Mouse (Mus musculus): Measurements from ENCODE around the gene Prpf4b.

Gene Prpf4b

DNA sequence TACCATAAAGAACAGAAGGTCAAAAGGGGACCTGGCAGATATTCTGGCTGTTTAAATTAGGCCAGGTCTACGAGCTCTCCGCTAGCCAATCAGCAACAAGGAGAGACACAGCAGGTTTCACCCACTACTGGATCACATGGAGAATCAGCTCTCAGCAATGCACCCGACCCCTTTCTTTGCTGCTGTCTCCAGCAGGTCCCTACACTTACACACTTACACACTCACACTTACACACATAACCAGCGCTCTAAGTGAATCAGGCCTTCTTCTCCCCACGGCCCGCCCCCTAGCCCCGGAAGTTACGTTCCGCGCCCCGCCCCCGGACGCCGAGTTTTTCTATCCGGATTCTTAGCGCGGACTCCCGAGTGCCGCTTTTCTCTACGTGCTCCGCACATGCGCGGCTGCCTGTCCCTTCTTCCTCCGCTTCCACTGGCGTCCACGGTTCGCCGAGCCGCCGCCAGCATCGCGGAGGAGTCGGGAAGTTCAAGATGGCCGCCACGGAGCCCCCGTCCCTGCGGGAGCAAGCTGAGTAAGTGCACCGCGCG is at the start of gene Prpf4b:
TSS of gene Prpf4b (plus strand) at position 137 of the 545 bp plus-strand sequence.
- in situ Hi-C loops (cut with MboI, MseI), result loop anchor here (10.0 kb wide), 1 partner anchor 1880 kb away; no protein-coding TSS in a partner anchor

DNA sequence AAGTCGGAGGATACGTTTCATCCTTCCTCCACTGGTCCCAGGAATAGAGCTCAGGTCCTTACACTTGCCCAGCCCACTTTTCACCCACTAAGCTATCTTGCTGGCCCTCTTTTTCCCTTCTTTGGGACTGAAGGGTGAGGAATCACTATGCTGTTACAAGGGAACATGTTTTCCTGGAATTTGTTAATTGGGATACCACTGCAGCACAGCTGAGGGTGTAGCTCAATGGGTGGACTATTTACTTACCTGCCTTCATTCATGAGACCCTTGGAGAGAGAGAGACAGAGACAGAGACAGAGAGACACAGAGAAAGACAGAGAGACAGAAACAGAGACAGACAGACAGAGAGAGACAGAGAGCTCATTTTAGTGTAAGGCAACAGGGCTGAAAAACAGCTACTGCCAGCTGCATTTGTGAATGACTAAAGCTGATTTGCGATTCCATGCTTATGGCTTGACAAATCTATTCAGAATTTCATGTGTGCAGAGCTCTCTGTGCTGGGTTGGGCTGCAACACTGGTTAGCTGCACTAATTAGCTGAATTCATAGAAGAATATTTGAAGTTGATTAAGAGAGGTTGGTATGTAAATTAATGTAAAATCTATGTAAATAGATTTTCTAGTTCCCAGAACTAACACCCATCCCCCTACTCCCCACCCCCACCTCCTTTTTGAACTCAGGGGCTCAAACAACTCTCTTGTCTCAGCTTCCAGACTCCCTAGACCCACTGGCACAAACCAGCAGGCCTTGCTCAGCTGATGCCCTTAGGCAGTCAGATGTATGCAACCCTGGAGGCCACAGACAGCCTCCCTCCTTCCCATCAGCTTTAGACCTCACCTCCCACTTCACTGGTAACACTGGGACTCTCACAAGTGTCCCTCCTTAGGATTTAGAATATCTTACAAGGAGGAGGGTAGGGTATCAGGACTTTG is 48.1 kb upstream of the Prpf4b start:
- in situ Hi-C loops (cut with MboI, MseI), result no loop called here

DNA sequence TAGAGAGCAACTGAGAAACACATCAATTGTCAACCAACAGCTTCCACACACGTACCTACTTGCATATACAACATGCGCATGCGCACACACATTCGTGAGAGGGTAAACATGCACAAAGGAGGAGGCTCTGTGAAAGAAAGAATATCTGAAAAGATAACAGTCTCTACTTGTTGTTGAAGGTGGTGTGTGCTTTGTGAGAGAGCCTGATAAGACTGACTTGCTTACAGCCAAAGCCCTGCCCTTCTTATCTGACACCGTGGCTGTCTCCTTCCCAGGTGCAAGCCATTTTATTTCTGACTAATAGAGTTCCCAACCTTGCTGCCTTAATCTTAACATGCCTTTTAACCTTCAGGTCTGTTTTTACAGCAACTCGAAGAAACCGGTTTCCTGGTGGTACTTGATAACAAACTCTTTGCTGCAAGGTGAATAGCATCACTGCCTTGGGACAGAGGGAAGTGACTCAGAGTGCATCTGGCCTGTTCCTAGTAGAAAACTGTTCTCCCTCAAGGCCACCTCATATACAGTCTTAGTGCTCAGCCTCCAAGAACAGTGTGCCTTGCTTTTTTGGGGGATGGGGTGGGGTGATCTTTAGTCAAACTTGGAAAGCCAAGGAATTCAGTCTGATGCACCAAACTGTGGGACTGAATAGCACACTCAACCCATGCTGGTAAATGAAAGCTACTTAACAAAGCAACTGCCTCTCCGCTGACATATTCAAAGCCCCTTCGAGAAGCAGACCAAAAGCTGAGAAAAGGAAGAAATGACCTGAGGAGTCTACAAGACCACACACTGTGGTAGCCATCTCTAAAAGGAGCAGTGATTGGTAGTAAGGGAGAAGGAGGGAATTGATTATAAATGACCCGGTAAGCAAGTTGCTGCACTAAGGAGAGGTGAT is 46.9 kb upstream of the Prpf4b start:
- in situ Hi-C loops (cut with MboI, MseI), result no loop called here

DNA sequence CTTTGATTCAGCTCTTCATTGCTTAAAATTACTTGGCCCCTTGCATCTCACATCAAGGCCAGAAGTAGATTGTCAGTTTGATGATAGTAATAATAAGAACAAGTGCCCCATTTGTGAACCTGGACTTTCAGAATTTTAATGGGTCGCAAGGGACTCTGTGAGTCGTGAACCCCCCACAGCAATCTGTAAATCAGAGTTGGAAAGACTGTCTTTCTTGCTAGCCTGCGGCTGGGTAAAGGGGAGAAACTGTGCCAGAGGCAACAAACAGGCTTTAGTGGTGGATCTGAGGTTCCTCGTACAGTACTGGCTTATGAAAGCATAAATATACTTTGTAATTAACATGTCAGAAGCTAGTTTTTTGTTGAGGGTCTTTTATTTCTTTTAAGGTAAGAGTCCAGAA is 32.3 kb upstream of the Prpf4b start:
- in situ Hi-C loops (cut with MboI, MseI), result no loop called here

DNA sequence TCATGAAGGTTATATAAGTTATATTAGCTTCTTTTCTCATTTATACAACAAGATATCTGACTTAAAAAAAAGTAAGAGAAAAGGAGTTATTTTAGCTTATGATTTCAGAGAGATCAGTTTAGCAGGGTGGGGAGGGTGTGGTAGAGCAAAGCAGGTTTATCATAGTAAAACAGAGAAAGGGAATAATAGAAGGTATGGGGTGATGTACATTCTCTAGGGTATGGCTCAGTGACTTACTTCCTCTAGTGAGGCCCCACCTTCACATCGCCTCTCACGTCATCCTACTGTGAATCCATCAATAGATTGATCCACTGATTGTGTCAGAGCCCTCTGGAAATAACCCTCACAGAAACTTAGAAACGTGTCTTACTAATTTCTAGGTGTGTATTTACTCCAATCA is 24.3 kb upstream of the Prpf4b start:
- in situ Hi-C loops (cut with MboI, MseI), result loop anchor here (25.0 kb wide), 1 partner anchor 788 kb away; no protein-coding TSS in a partner anchor

DNA sequence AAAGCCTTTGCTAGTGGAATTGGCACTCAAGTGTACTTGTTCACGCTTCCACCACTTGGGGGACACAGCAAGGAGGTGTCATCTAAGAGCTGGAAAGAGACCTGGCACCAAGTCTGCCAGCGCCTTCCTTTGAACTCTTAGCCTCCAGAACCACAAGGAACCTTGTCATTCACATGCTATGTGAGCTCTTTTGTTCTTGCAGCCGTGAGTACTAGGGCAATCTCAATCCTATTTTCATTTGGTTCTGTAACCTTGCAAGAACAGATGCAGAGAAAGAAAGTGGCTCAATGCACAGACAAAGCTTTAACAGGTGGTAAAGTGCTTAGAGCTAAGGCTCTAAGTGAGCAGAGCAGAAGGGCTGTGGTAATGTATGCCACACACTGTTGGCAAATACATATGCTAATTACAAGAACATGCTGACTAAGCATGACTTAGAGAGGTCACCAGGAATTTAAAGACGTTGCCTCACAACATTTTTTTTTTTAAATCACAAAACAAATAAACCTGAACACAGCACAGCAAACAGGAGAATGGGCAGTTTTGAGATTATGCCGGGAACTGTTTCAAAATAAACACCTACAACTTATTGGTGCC is 23.8 kb upstream of the Prpf4b start:
- in situ Hi-C loops (cut with MboI, MseI), result loop anchor here (25.0 kb wide), 1 partner anchor 789 kb away; no protein-coding TSS in a partner anchor

DNA sequence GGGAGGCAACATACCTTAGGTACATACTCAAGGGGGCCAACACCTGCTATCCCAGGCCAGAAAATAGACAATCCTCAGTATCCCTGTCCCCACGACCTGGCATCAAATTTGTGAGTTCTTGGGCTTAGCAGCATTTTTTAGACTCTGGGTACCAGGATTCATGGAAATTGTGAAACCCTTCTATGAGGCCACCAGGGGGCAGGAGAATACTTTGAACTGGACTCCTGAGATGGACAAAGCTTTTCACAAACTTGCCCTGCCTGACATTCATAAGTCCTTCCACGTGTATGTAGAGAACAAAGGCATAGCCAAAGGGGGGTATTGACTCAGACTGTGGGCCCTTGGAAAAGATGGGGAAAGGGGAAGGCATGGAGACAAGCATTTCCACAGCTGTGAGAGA is 17.6 kb upstream of the Prpf4b start:
- in situ Hi-C loops (cut with MboI, MseI), result loop anchor here (5.0 to 25.0 kb wide), 2 partner anchors 215 to 795 kb away; no protein-coding TSS in a partner anchor

DNA sequence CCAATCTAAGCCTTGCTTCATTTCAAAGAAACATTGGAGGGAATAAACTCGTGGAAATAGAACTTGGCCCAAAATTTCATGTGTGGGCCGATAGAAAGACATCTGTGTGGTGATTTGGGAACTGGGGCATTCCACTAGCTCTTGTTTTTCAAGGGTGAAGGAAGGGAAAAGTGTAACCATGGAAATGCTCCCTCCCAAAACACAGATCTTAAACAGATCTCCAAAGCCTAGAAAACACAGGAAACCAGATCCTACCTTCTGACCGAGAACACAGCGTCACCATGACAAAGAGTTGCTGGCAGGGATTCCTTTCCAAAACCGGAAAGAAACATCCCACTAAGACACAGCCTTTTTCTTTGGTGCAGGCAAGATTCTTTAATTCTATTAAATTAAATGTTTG is 15.7 kb upstream of the Prpf4b start:
- in situ Hi-C loops (cut with MboI, MseI), result loop anchor here (5.0 to 25.0 kb wide), 2 partner anchors 217 to 797 kb away; no protein-coding TSS in a partner anchor

DNA sequence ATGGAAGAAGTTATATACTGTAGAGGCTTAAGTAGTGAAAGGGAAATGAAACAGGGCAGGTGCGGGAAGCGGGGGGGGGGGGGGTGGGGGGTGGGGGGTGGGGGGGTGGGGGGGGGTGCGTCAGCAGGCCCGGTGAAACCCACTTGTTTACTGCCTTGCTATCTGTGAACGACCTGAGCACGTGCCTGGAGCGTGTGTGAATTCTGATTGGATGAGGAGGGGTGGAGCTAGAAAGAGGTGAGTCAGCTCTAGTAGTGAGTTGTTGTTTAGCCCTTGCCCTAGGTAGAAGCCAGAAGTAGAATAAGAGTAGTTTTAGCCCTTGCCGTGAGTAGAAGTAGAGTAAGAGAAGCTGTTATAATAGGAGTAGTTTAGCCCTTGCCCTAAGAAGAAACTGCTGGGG is 13.9 kb upstream of the Prpf4b start:
- in situ Hi-C loops (cut with MboI, MseI), result loop anchor here (10.0 to 25.0 kb wide), 2 partner anchors 676 to 799 kb away; no protein-coding TSS in a partner anchor

DNA sequence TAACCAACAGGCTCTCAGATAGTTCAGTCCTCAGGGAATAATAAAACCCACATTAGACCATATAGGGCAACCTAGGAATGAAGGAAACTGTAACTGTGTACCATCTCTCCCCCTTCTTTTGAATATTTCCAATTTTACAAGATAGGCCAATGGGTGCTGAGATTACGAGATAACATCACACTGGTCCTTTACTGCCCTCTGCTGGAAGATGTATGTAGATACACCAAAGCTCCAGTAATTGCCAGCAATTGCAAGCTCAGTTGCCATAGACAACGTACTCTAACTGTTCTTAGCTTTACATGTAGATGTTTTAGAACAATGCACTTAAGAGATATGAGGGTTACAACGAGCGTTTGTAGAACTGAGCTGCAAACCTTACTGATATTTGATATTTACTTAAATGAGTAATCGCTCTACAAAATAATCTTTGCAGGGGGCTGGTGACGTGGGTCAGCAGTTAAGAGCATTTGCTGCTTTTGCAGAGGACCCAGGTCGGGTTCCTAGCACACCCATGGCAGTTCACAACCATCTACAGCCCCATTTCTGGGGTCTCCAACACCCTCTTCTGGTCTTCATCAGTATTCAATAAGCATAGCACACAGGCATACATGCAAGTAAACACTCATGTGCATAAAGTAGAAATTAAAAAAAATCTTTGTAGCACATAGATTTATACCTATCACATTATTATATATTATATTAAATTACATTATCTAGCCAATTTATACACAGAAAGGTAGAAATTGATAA is 10.5 kb upstream of the Prpf4b start:
- in situ Hi-C loops (cut with MboI, MseI), result loop anchor here (10.0 to 25.0 kb wide), 2 partner anchors 680 to 802 kb away; no protein-coding TSS in a partner anchor

DNA sequence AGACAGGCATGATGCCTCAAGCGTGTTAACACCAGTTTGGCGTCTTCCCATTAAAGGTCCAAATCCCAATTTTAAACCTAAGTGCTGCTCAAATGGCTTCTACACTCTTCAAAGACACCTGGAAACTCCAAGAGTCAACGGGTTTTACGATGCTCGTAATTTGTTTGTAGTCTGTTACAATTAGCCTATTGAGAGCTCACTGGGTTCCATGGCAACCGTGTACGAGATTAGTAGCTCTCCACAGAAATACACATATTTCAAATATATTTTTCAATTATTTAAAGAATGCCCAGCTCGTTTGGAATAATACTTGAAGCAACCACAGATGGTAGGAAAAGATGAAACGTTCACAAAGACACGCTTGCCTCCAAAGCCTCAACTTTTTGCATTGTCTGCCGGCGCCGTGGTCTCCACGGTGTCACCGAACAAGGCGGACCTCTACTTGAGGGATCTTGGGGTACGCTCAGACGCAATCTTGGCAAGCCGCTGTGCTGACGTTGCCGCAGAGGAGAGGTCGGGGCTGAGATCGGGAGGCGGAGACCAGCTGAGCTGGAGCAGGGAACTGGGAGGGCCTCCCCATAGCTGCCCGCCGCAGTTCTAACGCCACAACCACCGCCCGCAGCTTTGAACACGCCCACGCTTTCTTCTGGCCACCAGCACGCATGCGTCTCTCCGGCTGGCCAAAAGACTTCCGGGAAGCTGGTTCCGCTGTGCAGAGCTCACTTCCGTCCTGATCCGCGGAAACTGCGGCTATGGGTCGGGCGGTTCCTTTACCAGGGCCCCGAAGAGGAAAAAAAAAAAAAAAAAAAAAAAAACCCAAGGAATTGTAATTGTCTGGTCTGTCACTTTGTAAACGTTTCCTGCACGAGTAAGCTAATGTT is 1.1 kb upstream of the Prpf4b start:
- in situ Hi-C loops (cut with MboI, MseI), result loop anchor here (10.0 to 25.0 kb wide), 2 partner anchors 812 to 1879 kb away; no protein-coding TSS in a partner anchor

DNA sequence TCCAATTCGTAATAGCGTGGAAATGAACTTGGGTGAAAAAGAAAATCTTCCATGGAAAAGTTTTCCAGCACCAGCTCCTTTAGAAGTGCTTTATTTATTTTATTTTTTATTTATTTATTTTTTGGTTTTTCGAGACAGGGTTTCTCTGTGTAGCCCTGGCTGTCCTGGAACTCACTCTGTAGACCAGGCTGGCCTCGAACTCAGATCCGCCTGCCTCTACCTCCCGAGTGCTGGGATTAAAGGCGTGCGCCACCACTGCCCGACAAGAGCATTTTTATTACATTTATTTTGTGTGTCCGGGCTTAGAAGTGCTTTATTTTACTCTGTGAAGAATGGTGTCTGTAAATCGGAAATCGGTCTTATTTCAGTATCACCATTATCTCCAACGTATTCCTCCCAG is 366 bp upstream of the Prpf4b start:
- in situ Hi-C loops (cut with MboI, MseI), result loop anchor here (10.0 to 25.0 kb wide), 2 partner anchors 812 to 1880 kb away; no protein-coding TSS in a partner anchor

DNA sequence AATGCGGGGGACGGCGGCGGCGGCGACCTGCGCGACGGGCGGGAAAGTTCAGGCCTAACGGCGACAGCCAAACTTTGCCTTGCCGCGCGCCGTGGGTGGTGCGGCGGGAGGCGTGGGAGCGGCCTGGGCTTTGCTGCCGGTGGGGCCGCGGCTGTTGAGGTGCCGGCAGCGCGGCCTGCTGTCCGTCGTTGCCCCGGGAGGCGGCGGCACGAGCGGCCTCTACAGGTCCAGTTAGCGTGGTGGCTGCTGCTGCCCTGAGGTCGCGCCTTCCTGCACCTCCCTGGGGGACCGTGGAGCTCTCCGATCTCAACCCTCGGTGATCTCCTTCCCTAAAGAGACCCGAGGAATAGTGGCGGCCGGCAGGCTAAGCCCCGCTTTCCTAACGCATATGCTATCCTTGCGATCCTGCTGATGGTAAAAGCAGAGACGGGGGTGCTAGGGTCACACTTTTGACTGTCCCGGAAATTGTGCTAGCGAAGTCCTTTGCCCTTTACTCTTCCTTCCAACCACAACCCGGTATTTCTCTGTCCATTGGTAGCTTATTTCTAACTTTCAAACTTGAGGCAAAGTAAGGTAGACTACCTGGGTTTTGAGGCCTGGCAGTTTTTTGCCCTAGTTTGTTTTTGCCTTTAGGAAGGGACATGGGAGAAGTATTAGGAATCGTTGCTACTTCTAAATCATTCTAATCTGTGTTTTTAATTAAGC is 791 bp downstream of the Prpf4b start:
- in situ Hi-C loops (cut with MboI, MseI), result loop anchor here (10.0 kb wide), 1 partner anchor 1881 kb away; no protein-coding TSS in a partner anchor

DNA sequence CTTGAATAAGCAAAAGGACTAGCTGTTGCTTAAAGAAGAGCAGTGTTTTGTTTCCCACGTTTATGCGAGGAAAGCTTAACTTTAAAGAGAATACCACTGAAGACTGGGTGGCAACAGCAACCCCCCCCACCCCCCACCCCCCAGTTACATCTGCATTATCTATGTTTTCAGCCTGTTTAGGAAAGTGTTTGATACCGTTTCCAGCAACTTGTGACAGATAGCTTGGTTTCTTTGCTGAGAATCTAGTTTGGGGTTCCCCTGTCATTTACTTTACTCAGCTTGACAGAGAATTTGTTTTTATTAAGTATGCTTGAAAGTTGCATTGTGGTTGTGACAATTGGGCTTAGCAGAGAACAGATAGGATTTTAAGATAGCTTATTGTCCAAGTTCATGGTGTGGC is 1.4 kb downstream of the Prpf4b start:
- in situ Hi-C loops (cut with MboI, MseI), result loop anchor here (10.0 kb wide), 1 partner anchor 1882 kb away; no protein-coding TSS in a partner anchor

DNA sequence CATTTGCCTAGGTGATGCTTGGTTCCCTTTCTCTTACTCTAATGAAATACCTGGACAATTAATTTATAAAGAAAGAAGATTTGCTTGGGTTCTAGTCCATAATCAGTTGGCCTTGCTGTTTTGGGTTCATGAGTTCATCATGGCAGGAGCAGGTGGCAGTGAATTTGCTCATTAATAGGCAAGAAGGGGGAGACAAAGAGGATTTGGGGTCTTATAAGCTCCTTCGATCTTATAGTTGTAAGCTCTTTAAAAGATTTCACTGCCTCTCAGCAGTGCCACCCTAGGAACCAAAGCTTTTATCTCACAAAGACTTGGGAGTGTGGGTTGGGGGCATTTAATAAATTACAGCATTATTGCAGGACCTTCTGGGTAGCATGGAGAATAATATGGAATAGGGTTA is 17.8 kb downstream of the Prpf4b start:
- in situ Hi-C loops (cut with MboI, MseI), result no loop called here

DNA sequence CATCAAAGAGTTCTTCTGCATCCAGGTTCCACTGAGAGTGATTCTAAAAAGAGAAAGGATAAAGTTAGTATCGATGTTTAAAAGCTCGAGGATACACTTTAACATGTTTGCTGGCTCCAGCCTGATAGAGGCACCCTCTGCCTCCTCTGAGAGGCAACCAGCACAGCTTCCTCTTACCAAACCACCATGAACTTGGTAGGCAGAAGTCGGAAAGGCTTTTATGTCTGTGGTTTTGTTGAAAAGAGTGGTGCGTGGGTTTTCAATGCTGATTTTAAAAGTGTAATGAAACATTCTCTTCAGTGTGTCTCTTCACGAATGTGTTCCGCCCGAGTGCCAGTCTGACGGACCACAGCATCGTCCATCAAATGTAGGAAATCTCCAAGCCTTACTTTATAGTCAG is 39.5 kb downstream of the Prpf4b start:
- in situ Hi-C loops (cut with MboI, MseI), result no loop called here

DNA sequence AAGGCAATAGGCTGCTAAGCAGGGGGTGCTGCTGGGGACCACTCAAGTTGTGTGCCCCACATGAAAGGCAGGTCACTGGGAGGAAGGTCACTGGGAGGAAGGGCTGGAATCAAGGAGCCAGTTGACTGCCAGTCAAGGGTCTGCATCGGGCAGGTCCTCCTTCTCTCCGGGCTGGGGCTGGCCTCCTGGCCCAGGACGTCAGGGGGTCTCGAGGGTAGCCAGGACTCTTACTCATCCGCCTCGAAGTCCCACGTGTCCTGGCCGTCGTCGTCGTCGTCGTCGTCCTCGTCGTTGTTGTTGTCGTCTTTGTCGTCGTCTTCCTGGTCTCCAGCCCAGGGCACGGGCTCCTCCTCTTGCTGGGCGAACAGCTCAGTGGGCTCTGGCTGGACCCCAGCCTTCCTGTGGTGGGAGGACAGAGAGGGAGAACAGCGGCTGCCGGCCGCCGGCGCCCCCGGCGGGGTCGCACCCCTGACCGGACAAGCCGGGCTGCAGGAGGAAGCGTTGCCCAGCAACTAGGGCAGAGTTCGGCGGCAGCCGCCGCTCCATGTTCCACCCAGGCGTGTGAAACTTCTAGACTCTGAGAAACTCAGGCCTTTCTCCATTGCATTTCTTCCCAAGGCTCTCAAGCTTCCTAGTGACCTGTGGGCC is 41.5 kb downstream of the Prpf4b start:
- in situ Hi-C loops (cut with MboI, MseI), result no loop called here

DNA sequence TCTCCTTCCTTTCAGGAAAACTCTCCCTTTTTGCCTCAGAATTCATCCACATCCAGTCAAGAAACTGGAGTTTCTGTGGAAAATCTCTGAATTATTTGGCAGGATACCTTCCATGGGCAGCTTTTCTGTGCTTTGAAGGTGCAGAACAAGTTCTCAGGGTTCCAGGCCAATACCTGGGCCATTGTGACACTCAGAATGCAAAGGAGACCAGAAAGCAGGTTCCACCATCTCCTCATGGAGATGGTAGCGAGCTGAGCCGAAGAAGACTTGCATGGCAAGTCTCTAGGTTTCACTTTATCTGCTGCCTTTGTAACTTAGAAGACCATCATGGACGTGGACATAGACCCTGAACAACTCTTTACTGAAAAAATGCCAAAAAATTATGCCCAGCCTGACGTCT is 49.1 kb downstream of the Prpf4b start, which contains the start of the genes Fam217a and 4933417A18Rik:
TSS of gene Fam217a (minus strand) at position 101 of the 400 bp plus-strand sequence.
TSS of gene 4933417A18Rik (plus strand) at position 200 of the 400 bp plus-strand sequence.
- in situ Hi-C loops (cut with MboI, MseI), result no loop called here

All from T-helper 2 cell (primary cell).